Mouse (Mus musculus) liver (tissue): ENCODE results near the gene Olfr894.
"Not testable (repeated sequence)": the region's sequence is repeated elsewhere in the genome, so short reads cannot be mapped to it uniquely, and the experiment has no call there.

Source experiments
- DNase-seq: peaks from one replicate; pipeline ENCODE4 v3.0.0-alpha.2; 2020; ENCODE audit warnings: mixed read lengths

The Olfr894 gene

DNA sequence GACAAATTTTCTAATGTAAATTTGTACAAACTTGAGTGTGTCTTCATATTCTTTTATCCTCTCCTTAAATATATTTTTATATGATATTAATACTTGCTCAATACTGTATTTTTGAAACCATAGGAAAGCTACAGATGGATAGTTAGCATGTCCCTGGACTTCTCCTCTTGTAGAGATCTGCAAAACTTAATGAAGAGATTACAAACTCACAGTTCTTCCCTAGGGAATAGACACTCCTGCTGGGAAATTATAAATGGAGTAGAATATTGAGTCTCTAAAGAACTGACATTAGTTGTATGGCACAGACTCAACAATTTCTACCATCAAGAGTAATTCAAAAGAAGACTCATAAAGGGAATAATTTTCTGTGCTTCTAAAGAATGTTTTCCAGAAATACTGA, at the start of gene Olfr894:
TSS of gene Olfr894 (plus strand) at position 301 of the 400 bp plus-strand sequence.
- DNase-seq = no peak

- not testable (repeated sequence) for DNase-seq
Observed at GRCm38 (mm10) chr9:38168341-38168740, 49.5 kb upstream of the Olfr894 start.

- no peak for DNase-seq
Observed at GRCm38 (mm10) chr9:38180721-38181120, 37.1 kb upstream of the Olfr894 start, which contains the start of gene Olfr891. Olfr891 (minus strand) TSS chr9:38180821.

DNA sequence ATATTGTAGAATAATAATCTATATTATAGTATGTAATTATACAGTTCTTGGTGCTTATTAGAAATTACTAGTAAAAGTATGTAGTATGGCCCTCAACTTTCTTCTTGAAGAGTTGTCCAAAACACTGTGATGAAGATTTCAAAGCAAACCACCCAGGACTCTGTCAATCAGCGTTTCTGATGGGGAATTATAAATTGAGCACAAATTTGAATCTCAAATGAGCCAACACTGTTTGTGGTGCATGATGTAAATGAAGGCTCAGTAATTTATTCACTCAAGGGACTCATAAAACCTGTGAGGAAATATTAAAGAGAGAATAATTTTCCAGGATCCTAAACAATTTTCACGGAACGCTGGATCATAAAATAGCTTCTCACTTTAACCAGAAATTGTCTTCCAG, 9.8 kb upstream of the Olfr894 start, which contains the start of gene Olfr893:
TSS of gene Olfr893 (plus strand) at position 301 of the 400 bp plus-strand sequence.
- DNase-seq = no peak

DNA sequence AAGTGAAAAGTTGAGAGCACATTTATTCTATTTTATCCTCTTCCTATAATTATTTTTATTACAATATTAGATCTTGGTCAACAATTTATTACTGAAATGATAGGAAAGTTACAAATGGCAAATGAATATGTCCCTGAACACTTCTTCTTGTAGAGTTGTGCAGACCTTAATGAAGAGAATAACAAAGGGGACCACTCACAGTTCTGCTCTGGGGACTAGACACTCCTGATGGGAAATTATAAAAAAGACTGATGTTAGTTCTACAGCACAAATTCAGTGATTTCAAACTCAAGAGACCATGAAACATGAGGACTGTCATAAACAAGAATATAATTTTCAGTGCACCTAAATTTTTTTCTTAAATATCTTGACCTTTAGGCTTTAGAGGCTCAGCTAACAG, 34.6 kb downstream of the Olfr894 start, which contains the start of gene Olfr143:
TSS of gene Olfr143 (plus strand) at position 301 of the 400 bp plus-strand sequence.
- no peak for DNase-seq

- no peak for DNase-seq
Observed at GRCm38 (mm10) chr9:38267551-38267950, 49.7 kb downstream of the Olfr894 start, which contains the start of gene Olfr895. Olfr895 (plus strand) TSS chr9:38267851.
